In genomic region chr5:36905216-36905615, GRCm38 (mm10) we compare ENCODE assay signal across 19 mouse cellular contexts. TPM values are rescaled to one million over a fixed set of nuclear protein-coding genes. Genes with fewer than 3 reads are reported as not detected.
DNase-seq lines count a peak whose midpoint lies in the region; ATAC-seq and TF ChIP-seq lines count a peak whose summit lies in the region.
"Had no signal": no experiment of that assay in that cellular context is flagged by ENCODE, and none has a peak within 500 bp of the region (broad histone marks: within the 10 kb centered on the region; RNA-seq: fewer than 3 reads in every experiment).

No protein-coding gene starts in this region.

- H3K36me3 ChIP-seq in embryonic facial prominence, embryonic 14.5 days (ENCODE audit: control insufficient read depth, insufficient read depth, low read length) = no peaks in the 10 kb centered on the region
- no peaks in the 10 kb centered on the region for H3K36me3 ChIP-seq in embryonic facial prominence, embryonic 10.5 days (replicated peaks)
- H3K36me3 ChIP-seq in intestine, embryonic 15.5 days = no peaks in the 10 kb centered on the region
- H3K36me3 ChIP-seq: limb, embryonic 15.5 days; midbrain, embryonic 12.5 days had no signal

- intact Hi-C loops in heart, postnatal 14 days (cut with DNase I) = no loop called here

- ATAC-seq in embryonic facial prominence, embryonic 14.5 days (ENCODE audit: low read depth) = 0 out of 2 replicates have a peak, but pooled peaks have one; percentile 31
- ATAC-seq in inflammation-experienced regulatory T-cells, adult 6 months = no peak
- no peak for ATAC-seq in intestine, embryonic 15.5 days
- ATAC-seq: CD4-positive, CD25-positive, alpha-beta regulatory T cell, adult 4 months; forebrain, embryonic 16.5 days; lung, postnatal 0 days; Patski had no signal

- no peak for TF ChIP-seq CTCF in layer of hippocampus, adult 2 months (conservative IDR thresholded peaks at IDR 0.05)

- no peak for DNase-seq in embryonic facial prominence, embryonic 14.5 days (ENCODE audit: low spot score)
- DNase-seq in embryonic facial prominence, embryonic 10.5 days (ENCODE audit: low spot score) = no peak
- DNase-seq in layer of hippocampus, adult 2 months (ENCODE audit: low spot score in 2 of 2) = no peak
- DNase-seq in layer of hippocampus, adult 18-20 months (ENCODE audit: low spot score in 2 of 2) = no peak
- DNase-seq in adipocyte (ENCODE audit: low spot score) = peak; percentile 75
- peak; percentile 40 to 45 for DNase-seq in heart, postnatal 14 days
- DNase-seq: cerebellum, adult 9-11 months; right cerebral cortex, adult 18-20 months; thymus, postnatal 25 days had no signal

- H3K4me2 ChIP-seq in embryonic facial prominence, embryonic 14.5 days (ENCODE audit: low read depth, low read length) = no peak overlapping the region
- H3K4me2 ChIP-seq in intestine, embryonic 15.5 days (replicated peaks) = no peak overlapping the region
- H3K4me2 ChIP-seq: limb, embryonic 15.5 days; midbrain, embryonic 12.5 days had no signal

- H3K27me3 ChIP-seq in embryonic facial prominence, embryonic 14.5 days (replicated peaks; ENCODE audit: control insufficient read depth, insufficient read depth, low read length) = no peaks in the 10 kb centered on the region
- H3K27me3 ChIP-seq in embryonic facial prominence, embryonic 10.5 days (replicated peaks; ENCODE audit: low read depth, poor library complexity, severe bottlenecking) = no peaks in the 10 kb centered on the region
- H3K27me3 ChIP-seq in intestine, embryonic 15.5 days (replicated peaks) = no peaks in the 10 kb centered on the region
- H3K27me3 ChIP-seq: midbrain, embryonic 12.5 days had no signal

- no peak overlapping the region for H3K4me3 ChIP-seq in embryonic facial prominence, embryonic 14.5 days (ENCODE audit: low read depth, low read length)
- no peak overlapping the region for H3K4me3 ChIP-seq in embryonic facial prominence, embryonic 10.5 days
- no peak overlapping the region for H3K4me3 ChIP-seq in layer of hippocampus, adult 2 months
- H3K4me3 ChIP-seq in intestine, embryonic 15.5 days (replicated peaks) = no peak overlapping the region
- H3K4me3 ChIP-seq: limb, embryonic 15.5 days; midbrain, embryonic 12.5 days had no signal

- H3K9me3 ChIP-seq in embryonic facial prominence, embryonic 14.5 days (ENCODE audit: control insufficient read depth, low read length) = no peaks in the 10 kb centered on the region
- H3K9me3 ChIP-seq in embryonic facial prominence, embryonic 10.5 days = no peaks in the 10 kb centered on the region
- H3K9me3 ChIP-seq in intestine, embryonic 15.5 days = no peaks in the 10 kb centered on the region
- H3K9me3 ChIP-seq: limb, embryonic 15.5 days; midbrain, embryonic 12.5 days had no signal

- no peaks in the 10 kb centered on the region for H3K4me1 ChIP-seq in embryonic facial prominence, embryonic 14.5 days (ENCODE audit: control insufficient read depth, insufficient read depth, low read length)
- H3K4me1 ChIP-seq in embryonic facial prominence, embryonic 10.5 days = peaks cover 12% of the 10 kb centered on the region; the same call in 1 of the 2 replicates
- no peaks in the 10 kb centered on the region for H3K4me1 ChIP-seq in intestine, embryonic 15.5 days (replicated peaks)
- H3K4me1 ChIP-seq: limb, embryonic 15.5 days had no signal

- no peak overlapping the region for H3K9ac ChIP-seq in embryonic facial prominence, embryonic 14.5 days (ENCODE audit: low read depth, low read length)
- no peak overlapping the region for H3K9ac ChIP-seq in intestine, embryonic 15.5 days
- H3K9ac ChIP-seq: limb, embryonic 15.5 days; midbrain, embryonic 12.5 days had no signal

- WGBS in embryonic facial prominence, embryonic 14.5 days = 62% methylated on average over 6 of the region's 8 CpGs
- WGBS in embryonic facial prominence, embryonic 10.5 days = 80% methylated on average over 8 of the region's 8 CpGs
- WGBS in intestine, embryonic 15.5 days = 62% methylated on average over 8 of the region's 8 CpGs

- no peak overlapping the region for H3K27ac ChIP-seq in embryonic facial prominence, embryonic 14.5 days (replicated peaks; ENCODE audit: low read depth, low read length)
- H3K27ac ChIP-seq in embryonic facial prominence, embryonic 10.5 days (replicated peaks) = no peak overlapping the region
- H3K27ac ChIP-seq in layer of hippocampus, adult 2 months = peak overlapping the region; percentile 43; the same call in 1 of the 2 replicates
- H3K27ac ChIP-seq in intestine, embryonic 15.5 days = no peak overlapping the region
- H3K27ac ChIP-seq: kidney, postnatal 0 days; limb, embryonic 15.5 days; midbrain, embryonic 12.5 days had no signal

RNA-seq across cellular contexts. Expression of gene Ppp2r2c, which starts 36.9 kb away (rescaled TPM):
- 2.9 and 3.1 TPM in 2 replicates for polyA plus RNA-seq in embryonic facial prominence, embryonic 14.5 days (2014; fragmentation: Nextera tagmentation; extraction: Ambion mirVana)
- 0.73 and 1.2 TPM in 2 replicates for polyA plus RNA-seq in embryonic facial prominence, embryonic 10.5 days (2016; fragmentation: Nextera tagmentation; extraction: Ambion mirVana)
- total RNA-seq in layer of hippocampus, adult 2 months (2021) = 100 to 1,000 TPM; 375 to 387 TPM
- 100 to 1,000 TPM; 383 to 399 TPM for total RNA-seq in layer of hippocampus, adult 18-20 months (2021)
- total RNA-seq in heart, postnatal 14 days (2021) = under 1 TPM; 0.10 to 0.12 TPM
- under 1 TPM in 1 of 3 experiments, not detected in 2; 0.40 TPM for polyA plus RNA-seq in inflammation-experienced regulatory T-cells, adult 6 months (2017; shearing (Covaris generic))
- 0.73 and 0.89 TPM in 2 replicates for polyA plus RNA-seq in intestine, embryonic 15.5 days (2015; fragmentation: Nextera tagmentation; extraction: Ambion mirVana)
- polyA plus RNA-seq: CD4-positive, CD25-positive, alpha-beta regulatory T cell, adult 4 months; heart, embryonic 14.5 days; lung, postnatal 0 days had no signal

Comparison
In these comparisons a context has a peak if more than half of its experiments do, and no peak if none do; other contexts are left out.
1. DNase-seq: peak in adipocyte (single experiment) and heart, postnatal 14 days (2 of 2); none in embryonic facial prominence, embryonic 14.5 days (single experiment), embryonic facial prominence, embryonic 10.5 days (single experiment), layer of hippocampus, adult 2 months (0 of 2) and layer of hippocampus, adult 18-20 months (0 of 2).